Mouse (Mus musculus): ENCODE measurements around the gene Spata31d1d.

- TF ChIP-seq CTCF (IDR thresholded peaks at IDR 0.05), result no peak
- no peak for TF ChIP-seq EP300 (IDR thresholded peaks at IDR 0.05)
Measured at GRCm38 (mm10) chr13:59699131-59699530, 32.4 kb downstream of the Spata31d1d start.
